ENCODE assay signal across 8 mouse cellular contexts in the genomic region with DNA sequence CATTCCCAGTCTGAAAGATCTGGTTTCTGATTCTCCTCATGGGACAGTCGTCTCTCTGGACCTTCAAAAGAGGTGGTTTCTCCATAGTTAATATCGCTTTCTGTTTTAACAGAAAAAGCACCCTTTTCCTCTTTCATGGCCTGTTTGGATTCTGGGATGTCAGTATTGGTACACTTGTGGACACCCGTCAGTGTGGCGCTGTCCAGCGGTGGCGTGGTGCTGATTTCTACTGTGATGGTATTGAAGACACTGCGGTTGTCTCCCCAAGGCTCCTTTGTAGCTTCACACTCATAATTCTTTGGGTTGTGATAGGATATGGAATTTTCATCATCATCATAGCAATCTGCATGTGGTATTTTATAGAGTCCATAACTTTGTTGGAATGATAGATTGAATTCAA. TPM values are rescaled to one million over a fixed set of nuclear protein-coding genes. Genes with fewer than 3 reads are reported as not detected.
DNase-seq lines count a peak whose midpoint lies in the region; ATAC-seq lines count a peak whose summit lies in the region.

No protein-coding gene starts in this region.

- no peaks in the 10 kb centered on the region for H3K27me3 ChIP-seq in midbrain, embryonic 14.5 days (ENCODE audit: control insufficient read depth, insufficient read depth, low read length)
- H3K27me3 ChIP-seq in midbrain, embryonic 16.5 days (ENCODE audit: control insufficient read depth, insufficient read depth, low read depth, low read length): no peaks in the 10 kb centered on the region

- intact Hi-C loops in heart, postnatal 14 days (cut with DNase I): no loop called here
- intact Hi-C loops in left cerebral cortex, postnatal 25 days (cut with DNase I): no loop called here

- no peak overlapping the region for H3K4me3 ChIP-seq in midbrain, embryonic 14.5 days (replicated peaks; ENCODE audit: low read depth, low read length)
- H3K4me3 ChIP-seq in midbrain, embryonic 16.5 days (ENCODE audit: low read depth, low read length): no peak overlapping the region

- H3K4me1 ChIP-seq in midbrain, embryonic 14.5 days (ENCODE audit: control insufficient read depth, insufficient read depth, low read length): no peaks in the 10 kb centered on the region
- no peaks in the 10 kb centered on the region for H3K4me1 ChIP-seq in midbrain, embryonic 16.5 days (ENCODE audit: control insufficient read depth, insufficient read depth, low read length)

- H3K9ac ChIP-seq in midbrain, embryonic 14.5 days (replicated peaks; ENCODE audit: low read length): no peak overlapping the region
- no peak overlapping the region for H3K9ac ChIP-seq in midbrain, embryonic 16.5 days (ENCODE audit: low read depth, low read length)

- no peak for ATAC-seq in midbrain, embryonic 14.5 days (ENCODE audit: low FRiP score, low TSS enrichment)
- ATAC-seq in midbrain, embryonic 16.5 days: no peak

- H3K9me3 ChIP-seq in midbrain, embryonic 14.5 days (ENCODE audit: control insufficient read depth, low read length): no peaks in the 10 kb centered on the region
- no peaks in the 10 kb centered on the region for H3K9me3 ChIP-seq in midbrain, embryonic 16.5 days (replicated peaks; ENCODE audit: control insufficient read depth, low read length, poor library complexity, severe bottlenecking)

- no peak overlapping the region for H3K27ac ChIP-seq in midbrain, embryonic 14.5 days (replicated peaks; ENCODE audit: low read depth, low read length)
- no peak overlapping the region for H3K27ac ChIP-seq in midbrain, embryonic 16.5 days (ENCODE audit: low read length)

- 22% methylated on average over 7 of the region's 7 CpGs for WGBS in midbrain, embryonic 14.5 days
- WGBS in midbrain, embryonic 16.5 days: 24% methylated on average over 7 of the region's 7 CpGs

- no peaks in the 10 kb centered on the region for H3K36me3 ChIP-seq in midbrain, embryonic 14.5 days (ENCODE audit: control insufficient read depth, insufficient read depth, low read length)
- H3K36me3 ChIP-seq in midbrain, embryonic 16.5 days (ENCODE audit: control insufficient read depth, insufficient read depth, low read length): no peaks in the 10 kb centered on the region

- no peak overlapping the region for H3K4me2 ChIP-seq in midbrain, embryonic 14.5 days (ENCODE audit: low read length)
- no peak overlapping the region for H3K4me2 ChIP-seq in midbrain, embryonic 16.5 days (ENCODE audit: low read length)

- DNase-seq in heart, postnatal 14 days: peak; percentile 9 to 40
- DNase-seq in heart, adult 11 months: no peak
- DNase-seq in midbrain, embryonic 14.5 days: peak; percentile 33
- DNase-seq in forelimb bud, embryonic 11.5 days (ENCODE audit: low read depth, low spot score): peak; percentile 48
- peak; percentile 63 for DNase-seq in testis, postnatal 10 days (ENCODE audit: low spot score)
- no peak for DNase-seq in frontal cortex, postnatal 14 days (ENCODE audit: low spot score in 2 of 2)
- no peak for DNase-seq in left cerebral cortex, postnatal 25 days (ENCODE audit: low spot score in 2 of 2)

RNA-seq across cellular contexts. Expression of a gene that starts 10.1 kb away (rescaled TPM):
- total RNA-seq in heart, postnatal 14 days (2021): not detected
- polyA plus RNA-seq in midbrain, embryonic 14.5 days (2014; fragmentation: Nextera tagmentation; extraction: Ambion mirVana): 2.4 and 3.2 TPM in 2 replicates
- 4.8 and 5.2 TPM in 2 replicates for polyA plus RNA-seq in midbrain, embryonic 16.5 days (2015; fragmentation: Nextera tagmentation; extraction: Ambion mirVana)
- total RNA-seq in left cerebral cortex, postnatal 25 days (2021): 1 to 10 TPM in 1 of 2 experiments, under 1 TPM in 1; 0.69 to 3.4 TPM

Comparison
In these comparisons a context has a peak if more than half of its experiments do, and no peak if none do; other contexts are left out.
1. DNase-seq: peak in heart, postnatal 14 days (2 of 2), midbrain, embryonic 14.5 days (single experiment), forelimb bud, embryonic 11.5 days (single experiment) and testis, postnatal 10 days (single experiment); none in heart, adult 11 months (single experiment), frontal cortex, postnatal 14 days (0 of 2) and left cerebral cortex, postnatal 25 days (0 of 2).